In the genomic region with DNA sequence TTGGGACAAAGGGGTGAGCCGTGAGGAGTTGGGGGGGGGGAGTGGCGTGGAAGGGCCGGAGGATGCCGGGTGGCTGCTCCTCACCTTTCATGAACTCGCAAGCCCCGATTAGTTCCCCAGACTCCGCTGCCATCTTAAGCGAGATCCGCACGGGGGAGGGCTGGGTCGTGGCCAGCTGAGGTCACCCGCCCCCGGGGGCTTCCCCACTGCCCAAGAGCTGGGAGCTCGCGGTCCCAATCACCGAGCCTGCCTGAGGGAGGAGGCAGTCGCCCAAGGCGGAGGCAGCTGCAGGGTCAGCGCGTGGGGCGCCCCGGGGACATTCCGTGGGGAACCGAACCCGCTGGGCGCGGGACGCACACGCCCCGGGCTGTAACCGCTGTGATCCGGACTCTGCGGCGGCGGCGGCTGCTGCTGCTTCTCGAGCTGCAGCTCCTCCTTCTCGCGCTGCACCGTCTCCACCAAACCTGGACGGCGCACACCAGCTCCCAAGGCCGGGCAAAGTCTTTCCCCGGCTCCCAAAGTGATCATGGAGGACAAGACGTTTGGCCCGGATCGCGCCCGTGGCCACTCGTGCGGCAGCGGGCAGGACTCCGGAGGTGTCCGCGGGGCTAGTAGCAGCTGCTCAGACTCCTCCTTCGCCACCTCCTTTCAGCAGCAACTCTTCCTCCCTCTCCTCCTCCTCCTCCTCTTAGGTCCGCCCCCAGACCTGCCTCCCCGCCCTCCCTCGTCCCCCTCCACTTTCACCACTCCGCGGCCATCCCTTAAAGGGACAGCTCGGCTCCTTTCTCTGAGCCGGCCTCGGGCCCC, we compare ENCODE assay signal across 8 mouse cellular contexts. TPM values are rescaled to one million over a fixed set of nuclear protein-coding genes. Genes with fewer than 3 reads are reported as not detected.
DNase-seq lines count a peak whose midpoint lies in the region; ATAC-seq lines count a peak whose summit lies in the region.

Gene Cdc14a (minus strand): TSS at position 680 of the 807 bp plus-strand sequence.

- peaks cover 14% of the 10 kb centered on the region for H3K4me1 ChIP-seq in embryonic facial prominence, embryonic 12.5 days

- under 1% methylated on average over 63 of the region's 64 CpGs for WGBS in embryonic facial prominence, embryonic 12.5 days

- DNase-seq in 416B (ENCODE audit: low read depth) (peak; percentile 96), liver (peak; percentile 90)
- DNase-seq in adrenal gland, postnatal 36 days, result peak; percentile 88
- DNase-seq in heart, adult 18-20 months, result peak; percentile 81 to 90
- DNase-seq in kidney, adult 8-10 months, result peak; percentile 80 to 82
- DNase-seq in spleen, postnatal 4 days (ENCODE audit: low spot score in 2 of 2), result peak; percentile 76 to 86

- no peaks in the 10 kb centered on the region for H3K27me3 ChIP-seq in embryonic facial prominence, embryonic 12.5 days

- peaks cover 18% of the 10 kb centered on the region for H3K36me3 ChIP-seq in embryonic facial prominence, embryonic 12.5 days

- peak within 1 kb of the TSS; percentile 95 for H3K27ac ChIP-seq in embryonic facial prominence, embryonic 12.5 days

- no peaks in the 10 kb centered on the region for H3K9me3 ChIP-seq in embryonic facial prominence, embryonic 12.5 days

- peak within 1 kb of the TSS; percentile 84 for H3K4me2 ChIP-seq in embryonic facial prominence, embryonic 12.5 days (replicated peaks)

- peak within 1 kb of the TSS; percentile 95 for H3K9ac ChIP-seq in embryonic facial prominence, embryonic 12.5 days

- H3K4me3 ChIP-seq in embryonic facial prominence, embryonic 12.5 days, result peak within 1 kb of the TSS; percentile 96

- peak; percentile 92 for ATAC-seq in embryonic facial prominence, embryonic 12.5 days (ENCODE audit: insufficient number of reproducible peaks, insufficient read depth, low FRiP score, low TSS enrichment)
- ATAC-seq in monocyte, adult 5-6 weeks (replicated peaks; ENCODE audit: insufficient number of reproducible peaks, low FRiP score, low TSS enrichment, poor library complexity, severe bottlenecking), result peak; percentile 78

RNA-seq across cellular contexts. Expression of gene Cdc14a, which starts in this region (rescaled TPM):
- total RNA-seq in adrenal gland, postnatal 36 days (2021), result 10 to 100 TPM in 1 of 2 experiments, 1 to 10 TPM in 1; 9.2 to 14.8 TPM
- polyA plus RNA-seq in embryonic facial prominence, embryonic 12.5 days (2016; fragmentation: Nextera tagmentation; extraction: Ambion mirVana), result 13.4 and 13.8 TPM in 2 replicates
- total RNA-seq in heart, adult 18-20 months (2021), result 1 to 10 TPM; 2.6 to 3.9 TPM
- 27.2 to 31.3 TPM (median 28.2 TPM) in 3 replicates for total RNA-seq in monocyte, adult 5-6 weeks (2017)

Comparison
In these comparisons a context has a peak if more than half of its experiments do, and no peak if none do; other contexts are left out.
1. Peak in every context shown above with its lines: DNase-seq, ATAC-seq, H3K4me3 ChIP-seq and H3K27ac ChIP-seq.